Mouse (Mus musculus) olfactory bulb, adult 2 months (tissue): ENCODE data around the gene Cnnm1. TPM values are rescaled to one million over a fixed set of nuclear protein-coding genes. Genes with fewer than 3 reads are reported as not detected.

Experiments used
- H3K27ac ChIP-seq: fragments of 200-500 bp; 2 replicates; pipeline ENCODE4 v1.5.1; 2012; ENCODE audit warnings: low read depth, low read length; ENCODE audit not compliant: insufficient read depth
- H3K4me1 ChIP-seq: fragments of 200-500 bp; 2 replicates; pipeline ENCODE4 v1.6.1; 2012; ENCODE audit warnings: low read length; ENCODE audit not compliant: control insufficient read depth, insufficient read depth
- H3K4me3 ChIP-seq: fragments of 200-500 bp; 2 replicates; pipeline ENCODE4 v1.5.1; 2012; ENCODE audit warnings: mild to moderate bottlenecking, low read depth, low read length, moderate library complexity; ENCODE audit not compliant: insufficient read depth
- CTCF ChIP-seq: fragments of 200-500 bp; IDR thresholded peaks from 2 replicates; pipeline ENCODE4 v1.5.1; 2012; ENCODE audit warnings: low read depth, mild to moderate bottlenecking, low read length, moderate library complexity; ENCODE audit not compliant: insufficient read depth
- POLR2A ChIP-seq: fragments of 200-500 bp; IDR thresholded peaks from 2 replicates; pipeline ENCODE4 v1.6.1; 2012; ENCODE audit warnings: mild to moderate bottlenecking, low read depth, low read length, moderate library complexity; ENCODE audit not compliant: insufficient read depth
- WGBS: fragments of 180-500 bp; shearing (Covaris S2); methylation state at CpG from one replicate; pipeline ENCODE4 v1.1.7; 2018; 5-methylcytosine and 5-hydroxymethylcytosine counted together
- polyA plus RNA-seq: library from polyadenylated mRNA; stranded (reverse); fragments of >200 nt; gene quantifications from 2 replicates; pipeline ENCODE4 v1.2.4, GENCODE M21; 2012; ENCODE audit warnings: low replicate concordance; ENCODE audit not compliant: missing spikeins, insufficient read depth, insufficient read length

The Cnnm1 gene
- not detected in 2 replicates for polyA plus RNA-seq

GRCm38 (mm10) chr19:43440112-43440737 lies at the start of gene Cnnm1:
Gene Cnnm1 (plus strand): TSS chr19:43440436.
- peak within 1 kb of the TSS; percentile 85 for H3K4me3 ChIP-seq
- TF ChIP-seq POLR2A (peak; percentile 81; the same call in 1 of the 2 replicates), CTCF (no peak)
- WGBS: under 1% methylated on average over 51 of the region's 51 CpGs
- H3K4me1 ChIP-seq: 0 out of 2 replicates have a peak, but pooled peaks cover 6% of the 10 kb centered on the region
- peak within 1 kb of the TSS; percentile 44 for H3K27ac ChIP-seq

GRCm38 (mm10) chr19:43396327-43396726 lies 43.9 kb upstream of the Cnnm1 start:
- Histone ChIP-seq H3K27ac (no peak overlapping the region), H3K4me1 (no peaks in the 10 kb centered on the region), H3K4me3 (no peak overlapping the region)
- TF ChIP-seq POLR2A: no peak
- TF ChIP-seq CTCF: no peak
- 6% methylated on average over 4 of the region's 4 CpGs for WGBS

- Histone ChIP-seq H3K27ac (no peak overlapping the region), H3K4me1 (no peaks in the 10 kb centered on the region), H3K4me3 (no peak overlapping the region)
- WGBS: 32% methylated on average over 1 of the region's 1 CpGs
- no peak for TF ChIP-seq POLR2A
- TF ChIP-seq CTCF: no peak
These were observed 33.1 kb upstream of the Cnnm1 start for GRCm38 (mm10) chr19:43407181-43407580.

GRCm38 (mm10) chr19:43415565-43415964 lies 24.7 kb upstream of the Cnnm1 start:
- Histone ChIP-seq H3K4me1 (no peaks in the 10 kb centered on the region), H3K27ac (no peak overlapping the region), H3K4me3 (no peak overlapping the region)
- 85% methylated on average over 2 of the region's 2 CpGs for WGBS
- TF ChIP-seq POLR2A (no peak), CTCF (no peak)

- Histone ChIP-seq H3K27ac (no peak overlapping the region), H3K4me3 (no peak overlapping the region), H3K4me1 (no peaks in the 10 kb centered on the region)
- WGBS: 95% methylated on average over 3 of the region's 3 CpGs
- TF ChIP-seq CTCF (no peak), POLR2A (no peak)
These were observed 19.7 kb upstream of the Cnnm1 start for GRCm38 (mm10) chr19:43420506-43420905.

GRCm38 (mm10) chr19:43424082-43424481 lies 16.2 kb upstream of the Cnnm1 start:
- no peak overlapping the region for H3K27ac ChIP-seq
- H3K4me3 ChIP-seq: no peak overlapping the region
- TF ChIP-seq CTCF: no peak
- no peak for TF ChIP-seq POLR2A
- WGBS: 81% methylated on average over 2 of the region's 2 CpGs
- H3K4me1 ChIP-seq: no peaks in the 10 kb centered on the region

GRCm38 (mm10) chr19:43427446-43428224 lies 12.6 kb upstream of the Cnnm1 start:
- Histone ChIP-seq H3K27ac (no peak overlapping the region), H3K4me3 (no peak overlapping the region), H3K4me1 (no peaks in the 10 kb centered on the region)
- TF ChIP-seq POLR2A: no peak
- 90% methylated on average over 24 of the region's 24 CpGs for WGBS

GRCm38 (mm10) chr19:43439246-43439645 lies 990 bp upstream of the Cnnm1 start:
- Histone ChIP-seq H3K4me1 (0 out of 2 replicates have a peak, but pooled peaks cover 6% of the 10 kb centered on the region), H3K4me3 (no peak overlapping the region), H3K27ac (no peak overlapping the region)
- TF ChIP-seq CTCF: no peak
- no peak for TF ChIP-seq POLR2A
- WGBS: 84% methylated on average over 7 of the region's 7 CpGs

- peak overlapping the region; percentile 44 for H3K27ac ChIP-seq
- no peak for TF ChIP-seq POLR2A
- no peak for TF ChIP-seq CTCF
- under 1% methylated on average over 118 of the region's 118 CpGs for WGBS
- H3K4me3 ChIP-seq: peak overlapping the region; percentile 85
- H3K4me1 ChIP-seq: peaks cover 7% of the 10 kb centered on the region; the same call in 1 of the 2 replicates
These were observed 778 bp downstream of the Cnnm1 start for GRCm38 (mm10) chr19:43440768-43441660.
